Mouse (Mus musculus) kidney, adult 2 months (tissue): ENCODE measurements around the gene Olfr203. TPM values are rescaled to one million over a fixed set of nuclear protein-coding genes. Genes with fewer than 3 reads are reported as not detected.
"Not testable (repeated sequence)": the region's sequence is repeated elsewhere in the genome, so short reads cannot be mapped to it uniquely, and the experiment has no call there.

Experiments
- DNase-seq: peaks from one replicate; pipeline ENCODE4 v3.0.0; 2021
- H3K27ac ChIP-seq: fragments of 200-500 bp; 2 replicates; pipeline ENCODE4 v1.5.1; 2012; ENCODE audit warnings: low read depth, low read length, control low read depth, inconsistent platforms; ENCODE audit not compliant: insufficient read depth
- H3K27me3 ChIP-seq: fragments of 200-500 bp; replicated peaks from 2 replicates; pipeline ENCODE4 v1.6.1; 2012; ENCODE audit warnings: mild to moderate bottlenecking, moderate library complexity, low read length, inconsistent platforms; ENCODE audit not compliant: control insufficient read depth, insufficient read depth
- H3K36me3 ChIP-seq: fragments of 200-500 bp; 2 replicates; pipeline ENCODE4 v1.6.1; 2012; ENCODE audit warnings: mild to moderate bottlenecking, moderate library complexity, low read length, inconsistent platforms; ENCODE audit not compliant: control insufficient read depth, insufficient read depth
- H3K4me1 ChIP-seq: fragments of 200-500 bp; 2 replicates; pipeline ENCODE4 v1.6.1; 2011; ENCODE audit warnings: low read length; ENCODE audit not compliant: control insufficient read depth, insufficient read depth
- H3K4me3 ChIP-seq: fragments of 200-500 bp; 2 replicates; pipeline ENCODE4 v1.5.1; 2011; ENCODE audit warnings: mild to moderate bottlenecking, low read depth, low read length, control low read depth; ENCODE audit not compliant: insufficient read depth
- CTCF ChIP-seq: fragments of 200-500 bp; conservative IDR thresholded peaks from 2 replicates; pipeline ENCODE4 v1.5.1; 2011; ENCODE audit warnings: low read depth, mild to moderate bottlenecking, control low read depth, low read length, moderate library complexity, mixed read lengths; ENCODE audit not compliant: insufficient read depth, insufficient read length
- POLR2A ChIP-seq: fragments of 200-500 bp; IDR thresholded peaks from one replicate; pipeline ENCODE4 v1.6.1; 2011; ENCODE audit warnings: low read depth, low read length, control low read depth
- WGBS: fragments of 180-500 bp; shearing (Covaris S2); methylation state at CpG from one replicate; pipeline ENCODE4 v1.1.7; 2018; 5-methylcytosine and 5-hydroxymethylcytosine counted together
- polyA plus RNA-seq: library from polyadenylated mRNA; depleted of rRNA; stranded (reverse); fragments of >200 nt; gene quantifications from 2 replicates; pipeline ENCODE4 v1.2.3, GENCODE M21; 2012; rRNA removed

Olfr203 gene
- polyA plus RNA-seq, 1 experiment = not detected

DNA sequence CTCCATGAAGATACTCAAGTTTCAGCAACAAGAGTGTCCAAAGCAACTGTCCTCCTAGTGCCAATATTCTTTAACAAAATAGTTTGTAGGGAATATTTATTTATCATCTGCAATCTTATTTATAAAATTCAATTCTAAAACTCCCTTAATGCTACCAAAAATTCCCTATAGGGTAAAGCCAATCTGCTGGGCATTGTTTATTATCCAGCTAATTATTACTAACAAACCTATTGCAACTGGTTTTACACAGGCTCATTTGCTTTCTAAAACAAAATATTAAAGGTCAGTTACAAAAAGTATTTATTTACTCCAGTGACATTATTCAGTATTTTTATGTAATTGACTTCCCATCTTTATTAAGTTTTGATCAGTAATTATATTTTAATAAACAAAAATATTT lies 19.5 kb downstream of the Olfr203 start, which contains the start of gene Olfr204:
TSS of gene Olfr204 (minus strand) at position 101 of the 400 bp plus-strand sequence.
- DNase-seq = no peak
- H3K4me1 ChIP-seq = no peaks in the 10 kb centered on the region
- H3K36me3 ChIP-seq = no peaks in the 10 kb centered on the region
- no peak within 1 kb of the TSS for H3K4me3 ChIP-seq
- TF ChIP-seq POLR2A (no peak), CTCF (no peak)
- H3K27ac ChIP-seq = no peak within 1 kb of the TSS
- no peaks in the 10 kb centered on the region for H3K27me3 ChIP-seq

DNA sequence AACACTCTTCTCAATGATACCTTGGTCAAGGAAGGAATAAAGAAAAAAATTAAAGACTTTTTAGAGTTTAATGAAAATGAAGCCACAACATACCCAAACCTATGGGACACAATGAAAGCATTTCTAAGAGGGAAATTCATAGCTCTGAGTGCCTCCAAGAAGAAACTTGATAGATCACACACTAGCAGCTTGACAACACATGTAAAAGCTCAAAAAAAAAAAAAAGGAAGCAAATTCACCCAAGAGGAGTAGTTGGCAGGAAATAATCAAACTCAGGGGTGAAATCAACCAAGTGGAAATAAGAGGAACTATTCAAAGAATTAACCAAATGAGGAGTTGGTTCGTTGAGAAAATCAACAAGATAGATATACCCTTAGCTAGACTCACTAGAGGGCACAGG lies 24.6 kb downstream of the Olfr203 start:
- H3K27ac ChIP-seq, H3K36me3 ChIP-seq, H3K4me3 ChIP-seq, H3K4me1 ChIP-seq, H3K27me3 ChIP-seq, DNase-seq: not testable (repeated sequence)
- 55% methylated on average over 1 of the region's 1 CpGs for WGBS

GRCm38 (mm10) chr16:59331038-59331437 lies 32.4 kb downstream of the Olfr203 start, which contains the start of gene Olfr205:
TSS of gene Olfr205 (minus strand) at chr16:59331138.
- no peak within 1 kb of the TSS for H3K4me3 ChIP-seq
- TF ChIP-seq CTCF (no peak), POLR2A (no peak)
- no peaks in the 10 kb centered on the region for H3K36me3 ChIP-seq
- no peaks in the 10 kb centered on the region for H3K27me3 ChIP-seq
- H3K4me1 ChIP-seq = no peaks in the 10 kb centered on the region
- DNase-seq = no peak
- no peak within 1 kb of the TSS for H3K27ac ChIP-seq

DNA sequence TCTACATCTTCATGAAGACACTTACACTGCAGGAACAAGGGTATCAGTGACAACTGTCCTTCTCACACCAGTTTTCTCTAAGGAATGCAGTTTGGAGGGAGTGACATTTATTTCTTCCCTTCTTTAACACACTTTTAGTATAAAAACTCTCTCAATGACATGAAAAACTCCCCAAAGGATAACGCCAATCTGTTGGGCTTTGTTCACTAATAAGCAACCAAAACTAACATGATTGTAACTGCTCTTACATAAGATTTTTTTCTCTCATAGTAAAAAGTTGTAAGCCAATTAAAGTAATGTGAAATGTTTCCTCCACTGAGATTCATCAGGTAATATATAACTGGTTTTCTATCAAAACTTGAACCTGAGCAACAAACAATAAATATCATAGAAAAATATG lies 50.5 kb downstream of the Olfr203 start, which contains the start of gene Olfr206:
TSS of gene Olfr206 (minus strand) at position 101 of the 400 bp plus-strand sequence.
- WGBS = 69% methylated on average over 1 of the region's 1 CpGs
- TF ChIP-seq POLR2A (no peak), CTCF (no peak)
- H3K27me3 ChIP-seq = no peaks in the 10 kb centered on the region
- H3K4me3 ChIP-seq = no peak within 1 kb of the TSS
- H3K36me3 ChIP-seq = no peaks in the 10 kb centered on the region
- DNase-seq = no peak
- H3K4me1 ChIP-seq = no peaks in the 10 kb centered on the region
- no peak within 1 kb of the TSS for H3K27ac ChIP-seq

Other genes with a start within 250 kb of the Olfr203 start
- not detected in 2 replicates for gene Olfr190, start 220.9 kb upstream of the Olfr203 start, polyA plus RNA-seq
- not detected in 2 replicates for gene Olfr191, start 209.1 kb upstream of the Olfr203 start, polyA plus RNA-seq
- gene Olfr193, start 187.0 kb upstream of the Olfr203 start, polyA plus RNA-seq = not detected in 2 replicates
- not detected in 2 replicates for gene Olfr194, start 177.8 kb upstream of the Olfr203 start, polyA plus RNA-seq
- 0.10 TPM in 1 of 2 replicates, not detected in the other for gene Olfr195, start 151.8 kb upstream of the Olfr203 start, polyA plus RNA-seq
- not detected in 2 replicates for gene Olfr196, start 128.4 kb upstream of the Olfr203 start, polyA plus RNA-seq
- not detected in 2 replicates for gene Olfr198, start 95.3 kb upstream of the Olfr203 start, polyA plus RNA-seq
- gene Olfr199, start 79.1 kb upstream of the Olfr203 start, polyA plus RNA-seq = not detected in 2 replicates
- not detected in 2 replicates for gene Olfr201, start 26.2 kb upstream of the Olfr203 start, polyA plus RNA-seq
- gene Olfr202, start 12.1 kb upstream of the Olfr203 start, polyA plus RNA-seq = not detected in 2 replicates
- not detected in 2 replicates for gene Olfr204, start 19.4 kb downstream of the Olfr203 start, polyA plus RNA-seq
- gene Olfr205, start 32.3 kb downstream of the Olfr203 start, polyA plus RNA-seq = not detected in 2 replicates
- gene Olfr206, start 50.4 kb downstream of the Olfr203 start, polyA plus RNA-seq = not detected in 2 replicates
- not detected in 2 replicates for gene Olfr209, start 65.1 kb downstream of the Olfr203 start, polyA plus RNA-seq
- gene Gabrr3, start 108.5 kb downstream of the Olfr203 start, polyA plus RNA-seq = not detected in 2 replicates
- gene Riox2, start 172.9 kb downstream of the Olfr203 start, polyA plus RNA-seq = 7.4 and 9.3 TPM in 2 replicates